Mouse (Mus musculus) spleen, adult 2 months (tissue): ENCODE measurements around the gene Fam71d.

Experiments
- CTCF ChIP-seq: fragments of 200-500 bp; IDR thresholded peaks from 2 replicates; pipeline ENCODE4 v1.5.1; 2011; ENCODE audit warnings: mild to moderate bottlenecking, inconsistent platforms; ENCODE audit not compliant: insufficient read depth, insufficient read length, insufficient replicate concordance; ENCODE audit errors: extremely low read depth
- POLR2A ChIP-seq: fragments of 200-500 bp; IDR thresholded peaks from 2 replicates; pipeline ENCODE4 v1.6.1; 2011; ENCODE audit warnings: low read depth, low read length, inconsistent platforms

DNA sequence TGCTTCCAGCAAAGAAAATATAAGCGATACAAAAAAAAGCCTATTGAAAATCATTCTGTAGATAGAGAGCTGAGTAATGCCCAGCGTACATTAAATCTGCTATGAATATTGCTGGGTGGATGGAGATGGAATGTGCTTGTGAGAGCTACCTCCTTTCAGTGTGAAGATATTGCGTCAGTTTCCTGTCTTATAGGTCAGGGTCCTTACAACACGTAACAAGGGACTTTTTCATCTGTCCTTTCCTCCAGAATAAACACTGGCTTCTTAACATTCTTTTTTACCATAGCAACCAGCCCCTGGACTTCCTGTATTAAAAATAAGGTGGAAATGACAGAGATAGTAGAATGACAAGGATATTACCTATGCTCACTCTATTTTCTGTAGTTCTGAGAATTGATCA is 9.1 kb upstream of the Fam71d start:
- TF ChIP-seq CTCF (no peak), POLR2A (no peak)
